In the genomic region with DNA sequence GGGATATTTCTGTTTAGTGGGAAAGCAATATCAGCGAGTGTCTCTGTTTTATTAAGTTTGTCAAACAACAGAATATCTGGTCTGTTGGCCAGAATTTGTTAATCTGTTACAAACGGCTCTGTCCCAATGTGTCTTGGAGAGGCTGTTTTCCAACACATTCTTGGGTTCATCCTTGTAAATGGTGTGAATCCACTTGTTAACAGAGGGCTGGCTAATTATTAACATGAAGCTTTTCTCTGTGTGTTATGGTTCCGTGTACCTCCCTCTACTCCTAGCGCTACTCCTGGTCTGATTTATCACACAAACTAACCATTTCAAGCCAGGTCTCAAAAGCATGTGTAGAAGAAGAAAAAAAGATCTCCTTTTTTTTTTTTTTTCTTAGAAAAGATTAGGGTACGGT, we compare ENCODE assay signal across 25 mouse cellular contexts.
DNase-seq lines count a peak whose midpoint lies in the region; ATAC-seq and TF ChIP-seq lines count a peak whose summit lies in the region.
"Had no signal": no experiment of that assay in that cellular context is flagged by ENCODE, and none has a peak within 500 bp of the region (broad histone marks: within the 10 kb centered on the region; RNA-seq: fewer than 3 reads in every experiment).

No protein-coding gene starts in this region.

- no peak overlapping the region for H3K27ac ChIP-seq in kidney, embryonic 14.5 days (ENCODE audit: low read depth, low read length)
- H3K27ac ChIP-seq in kidney, embryonic 15.5 days = peak overlapping the region; percentile 59
- H3K27ac ChIP-seq: embryonic facial prominence, embryonic 12.5 days; embryonic facial prominence, embryonic 15.5 days; gastrocnemius, adult 2 months; hindbrain, embryonic 12.5 days had no signal

- 68% methylated on average over 5 of the region's 5 CpGs for WGBS in kidney, embryonic 14.5 days
- 57% methylated on average over 5 of the region's 5 CpGs for WGBS in kidney, embryonic 15.5 days

- H3K4me1 ChIP-seq in kidney, embryonic 14.5 days (ENCODE audit: control insufficient read depth, insufficient read depth, low read length) = no peaks in the 10 kb centered on the region
- no peaks in the 10 kb centered on the region for H3K4me1 ChIP-seq in kidney, embryonic 15.5 days
- H3K4me1 ChIP-seq: embryonic facial prominence, embryonic 12.5 days; embryonic facial prominence, embryonic 15.5 days; hindbrain, embryonic 12.5 days had no signal

- H3K27me3 ChIP-seq in kidney, embryonic 14.5 days (ENCODE audit: control insufficient read depth, insufficient read depth, low read length) = no peaks in the 10 kb centered on the region
- no peaks in the 10 kb centered on the region for H3K27me3 ChIP-seq in kidney, embryonic 15.5 days
- H3K27me3 ChIP-seq in Patski = no peaks in the 10 kb centered on the region
- H3K27me3 ChIP-seq: CH12.LX; embryonic facial prominence, embryonic 12.5 days; embryonic facial prominence, embryonic 15.5 days; hindbrain, embryonic 12.5 days had no signal

- no peak overlapping the region for H3K4me3 ChIP-seq in kidney, embryonic 14.5 days (ENCODE audit: low read length)
- H3K4me3 ChIP-seq in kidney, embryonic 15.5 days (replicated peaks) = no peak overlapping the region
- H3K4me3 ChIP-seq: embryonic facial prominence, embryonic 12.5 days; embryonic facial prominence, embryonic 15.5 days; gastrocnemius, adult 2 months; hindbrain, embryonic 12.5 days had no signal

- H3K36me3 ChIP-seq in kidney, embryonic 14.5 days (ENCODE audit: control insufficient read depth, insufficient read depth, low read length) = no peaks in the 10 kb centered on the region
- no peaks in the 10 kb centered on the region for H3K36me3 ChIP-seq in kidney, embryonic 15.5 days
- H3K36me3 ChIP-seq: embryonic facial prominence, embryonic 12.5 days; embryonic facial prominence, embryonic 15.5 days; G1E; hindbrain, embryonic 12.5 days had no signal

- POLR2A ChIA-PET in Patski (lab: Charles Lee) = interaction anchor here (0.5 to 2.2 kb wide), 4 partner anchors 16 to 499 kb away, joined by 3 to 8 read pairs (median 4); no protein-coding TSS in a partner anchor

- CTCF ChIA-PET in Patski (lab: Charles Lee) = interaction anchor here (0.6 to 2.3 kb wide), 2 partner anchors 28 to 43 kb away, joined by 3 to 9 read pairs; no protein-coding TSS in a partner anchor

- no peak for ATAC-seq in kidney, embryonic 14.5 days (ENCODE audit: low FRiP score, low TSS enrichment)
- ATAC-seq in kidney, embryonic 15.5 days (replicated peaks; ENCODE audit: low FRiP score) = peak; percentile 73; the same call in 1 of the 2 replicates
- peak; percentile 92 for ATAC-seq in Patski
- ATAC-seq: forebrain, embryonic 14.5 days; forebrain, postnatal 0 days had no signal

- H3K4me2 ChIP-seq in kidney, embryonic 14.5 days (replicated peaks; ENCODE audit: low read depth, low read length) = no peak overlapping the region
- no peak overlapping the region for H3K4me2 ChIP-seq in kidney, embryonic 15.5 days
- H3K4me2 ChIP-seq: embryonic facial prominence, embryonic 12.5 days; embryonic facial prominence, embryonic 15.5 days; heart, embryonic 11.5 days; hindbrain, embryonic 12.5 days had no signal

- H3K9me3 ChIP-seq in kidney, embryonic 14.5 days (ENCODE audit: control insufficient read depth, low read length) = no peaks in the 10 kb centered on the region
- H3K9me3 ChIP-seq in kidney, embryonic 15.5 days (replicated peaks) = no peaks in the 10 kb centered on the region
- H3K9me3 ChIP-seq: embryonic facial prominence, embryonic 12.5 days; embryonic facial prominence, embryonic 15.5 days; G1E; hindbrain, embryonic 12.5 days had no signal

- TF ChIP-seq CTCF in Patski (IDR thresholded peaks at IDR 0.05) = no peak

- in situ Hi-C loops in Patski (cut with MboI; ENCODE audit: low pct_unique_long_range_greater_than_20kb) = no loop called here

- H3K9ac ChIP-seq in kidney, embryonic 14.5 days (ENCODE audit: low read depth, low read length) = no peak overlapping the region
- H3K9ac ChIP-seq in kidney, embryonic 15.5 days = no peak overlapping the region
- H3K9ac ChIP-seq: embryonic facial prominence, embryonic 12.5 days; embryonic facial prominence, embryonic 15.5 days; forebrain, postnatal 0 days; hindbrain, embryonic 12.5 days had no signal

- DNase-seq in kidney, adult 11 months = peak; percentile 55
- DNase-seq in kidney, postnatal 4 days = no peak
- DNase-seq in Patski (ENCODE audit: low read depth, low spot score) = peak; percentile 81
- DNase-seq in kidney, postnatal 14 days = peak; percentile 46
- DNase-seq in lung, postnatal 14 days = no peak
- DNase-seq: adrenal gland, adult 2 months; adrenal gland, postnatal 14 days; B cell, adult 2 months; cerebellum, adult 11 months; cerebellum, adult 2 months; cerebellum, adult 9-11 months; cerebellum, postnatal 25 days; forebrain, postnatal 0 days; gastrocnemius, adult 2 months; gastrocnemius, postnatal 14 days; heart, adult 11 months had no signal

Comparison
In these comparisons a context has a peak if more than half of its experiments do, and no peak if none do; other contexts are left out.
1. DNase-seq: peak in kidney, adult 11 months (single experiment), Patski (single experiment) and kidney, postnatal 14 days (single experiment); none in kidney, postnatal 4 days (0 of 2) and lung, postnatal 14 days (single experiment).